Mouse (Mus musculus) monocyte, adult 2 months (primary cell): ENCODE measurements around the gene Csf2rb.
A peak's percentile ranks its signal among the peaks of the same experiment; 100 is the strongest.
"Not testable (repeated sequence)": the region's sequence is repeated elsewhere in the genome, so short reads cannot be mapped to it uniquely, and the experiment has no call there.

Experiments
- DNase-seq, 2 experiments: peaks; one replicate each; pipeline ENCODE4 v3.0.0; 2022; ENCODE audit warnings: low spot score in 2 of 2, low read depth in 1 of 2

Csf2rb gene

DNA sequence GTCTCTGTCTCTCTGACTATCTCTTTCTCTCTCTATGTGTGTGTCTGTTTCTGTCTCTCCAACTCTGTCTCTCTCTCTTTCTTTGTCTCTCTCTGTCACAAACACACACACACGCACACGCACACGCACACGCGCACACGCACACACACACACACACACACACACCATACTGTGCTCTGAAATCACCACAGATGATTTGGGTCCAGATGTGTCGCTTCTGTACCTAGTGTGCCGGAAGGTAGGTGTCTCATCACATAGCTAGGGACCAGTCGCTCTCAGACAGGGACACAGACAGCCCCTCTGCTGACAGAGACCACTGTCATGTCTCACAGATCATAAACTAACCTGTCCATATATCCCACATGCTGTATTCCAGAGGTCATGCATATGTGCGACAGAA, 1.2 kb downstream of the Csf2rb start:
- no peak for DNase-seq

DNA sequence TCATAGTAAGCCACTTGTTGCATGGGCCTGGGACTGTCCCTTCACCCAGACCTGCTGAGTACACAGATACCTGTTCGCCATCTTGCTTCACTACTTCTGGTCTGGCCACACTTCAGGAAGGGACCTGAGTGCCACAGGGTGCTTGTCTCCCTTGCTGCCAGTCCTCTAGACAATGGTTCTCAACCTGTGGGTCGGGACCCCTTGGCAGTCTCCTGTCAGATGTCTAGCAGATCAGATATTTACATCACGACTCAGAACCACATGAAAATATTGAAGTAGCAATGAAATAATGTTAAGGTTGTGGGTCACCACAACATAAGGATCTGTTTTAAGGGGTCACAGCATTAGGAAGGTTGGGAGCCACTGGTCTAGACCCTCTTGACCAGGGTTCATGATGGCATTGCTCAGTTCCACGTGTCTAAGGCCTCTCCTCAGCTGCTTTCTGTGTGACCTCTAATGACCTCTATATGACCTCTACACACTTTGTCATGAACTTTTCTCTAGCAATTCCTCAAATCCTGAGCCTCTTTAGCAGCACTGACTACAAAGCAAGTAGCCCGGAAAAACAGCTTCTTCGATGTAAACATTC, 2.3 kb downstream of the Csf2rb start:
- DNase-seq = not testable (repeated sequence)

DNA sequence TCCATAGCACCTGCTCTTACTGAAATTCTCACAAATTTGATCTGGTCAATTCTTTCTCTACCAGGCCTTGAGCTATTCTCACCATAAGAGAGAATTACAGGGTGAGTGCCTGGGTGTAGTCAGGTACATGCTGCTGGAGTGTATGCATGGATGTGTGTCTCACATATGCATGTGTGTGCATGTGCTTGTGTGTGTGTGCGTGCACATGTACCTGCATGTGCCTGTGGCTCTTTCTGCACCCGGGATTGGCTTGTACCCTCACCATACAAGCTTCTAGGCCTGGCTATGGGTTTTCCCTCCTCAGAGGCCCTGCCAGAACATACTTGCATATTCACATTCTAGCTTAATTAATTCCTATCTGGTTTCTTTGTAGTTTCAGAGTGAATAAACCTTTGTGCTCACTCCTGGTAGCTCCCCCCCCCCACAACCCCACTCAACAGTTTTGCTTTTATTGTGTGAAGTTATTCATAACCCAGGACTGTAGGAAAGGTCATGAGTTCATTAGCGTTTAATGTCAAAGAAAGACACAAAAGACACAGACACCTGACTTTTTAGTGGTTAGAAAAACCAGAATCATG, 3.1 kb downstream of the Csf2rb start:
- DNase-seq = no peak

DNA sequence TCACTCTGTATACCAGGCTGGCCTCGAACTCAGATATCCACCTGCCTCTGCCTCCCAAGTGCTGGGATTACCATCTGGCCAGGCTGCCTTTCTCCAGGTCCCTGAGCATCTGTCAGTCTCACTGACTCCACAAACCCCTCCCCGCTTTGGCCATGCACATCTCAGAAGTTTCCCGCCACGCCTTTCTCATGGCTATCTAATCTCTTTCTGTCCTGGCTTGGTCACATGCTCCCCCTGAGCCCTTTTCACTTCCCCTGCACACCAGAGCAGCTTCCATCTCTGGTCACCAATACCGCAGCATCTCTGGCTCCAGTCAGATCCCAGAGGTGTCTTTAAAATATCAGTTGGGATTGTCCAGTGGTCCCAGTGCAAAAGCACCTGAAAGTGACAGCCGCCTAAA, 4.4 kb downstream of the Csf2rb start:
- DNase-seq = not testable (repeated sequence)

DNA sequence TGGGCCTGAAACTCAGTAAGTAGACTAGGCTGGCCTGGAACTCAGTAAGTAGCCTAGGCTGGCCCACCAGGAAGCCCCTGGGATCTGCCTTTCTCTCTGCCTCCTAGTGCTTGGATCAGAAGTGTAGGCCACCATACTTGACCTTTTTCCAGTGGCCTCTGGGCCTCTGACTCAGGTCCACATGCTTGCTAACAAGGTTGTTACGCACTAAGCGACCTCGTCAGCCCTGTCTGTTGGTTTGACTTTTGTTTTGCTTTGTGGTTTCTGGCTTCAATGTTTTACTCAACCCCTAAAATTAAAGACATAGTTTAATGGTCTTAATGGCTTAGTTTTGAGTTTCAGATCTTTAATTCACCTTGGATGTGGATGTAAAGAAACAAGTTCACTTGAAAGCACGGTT, 5.2 kb downstream of the Csf2rb start:
- DNase-seq = no peak

DNA sequence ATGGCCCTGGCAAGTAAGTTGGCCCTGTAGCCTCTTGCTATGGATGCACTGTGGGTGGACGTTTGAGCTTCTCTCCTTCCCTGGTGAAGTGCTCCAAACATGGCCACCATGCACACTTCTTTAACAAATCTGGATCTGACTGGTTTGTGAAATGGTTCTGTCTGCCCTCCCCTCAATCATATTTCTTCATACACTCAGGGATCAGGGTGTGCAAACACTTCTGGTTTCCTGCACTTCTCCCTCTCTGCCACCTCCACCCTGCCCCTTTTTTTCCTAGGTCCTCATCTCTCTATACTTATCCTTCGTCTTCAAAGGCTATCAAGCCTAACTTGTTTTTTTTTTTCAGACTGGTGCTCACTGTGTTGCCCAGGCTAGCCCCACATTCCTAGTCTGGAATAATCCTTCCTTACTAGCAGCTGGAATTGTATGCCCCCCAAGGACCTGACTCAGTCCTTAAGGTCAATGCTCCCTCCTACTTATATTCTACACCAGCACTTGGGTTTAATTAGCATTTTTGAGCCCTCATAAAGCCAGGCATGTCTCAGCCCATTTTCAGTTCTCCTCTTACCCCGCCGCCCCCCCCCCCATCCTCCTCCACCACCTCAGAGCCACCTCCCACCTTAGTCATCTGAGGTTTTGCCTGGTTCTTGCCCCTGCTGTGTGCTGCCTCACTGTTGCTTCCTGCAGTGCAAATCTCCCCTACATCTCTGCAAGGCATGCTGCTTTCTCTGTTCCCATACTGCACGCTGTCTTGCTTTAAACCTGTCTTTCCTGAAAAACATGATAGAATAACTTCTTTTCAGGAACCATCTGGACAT, 6.2 kb downstream of the Csf2rb start:
- DNase-seq = no peak

DNA sequence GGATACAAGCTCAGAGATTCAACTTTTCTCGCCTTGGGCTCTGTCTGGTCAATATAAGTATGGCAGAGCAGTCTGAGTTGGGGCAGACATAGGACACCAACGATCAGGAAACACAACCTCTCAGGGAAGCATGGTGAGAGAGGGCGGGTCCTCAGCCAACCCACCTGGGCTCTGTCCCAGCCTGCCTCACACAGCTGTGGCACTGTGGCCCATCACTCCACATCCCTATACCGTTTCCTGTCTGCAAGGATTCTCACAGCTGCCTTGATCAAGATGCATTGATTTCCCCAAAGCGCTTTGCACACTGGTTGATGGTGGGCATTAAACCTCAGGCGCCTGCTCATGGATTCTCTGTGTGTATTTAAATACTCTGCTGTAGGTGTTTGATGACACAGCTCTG, 7.4 kb downstream of the Csf2rb start:
- no peak for DNase-seq

DNA sequence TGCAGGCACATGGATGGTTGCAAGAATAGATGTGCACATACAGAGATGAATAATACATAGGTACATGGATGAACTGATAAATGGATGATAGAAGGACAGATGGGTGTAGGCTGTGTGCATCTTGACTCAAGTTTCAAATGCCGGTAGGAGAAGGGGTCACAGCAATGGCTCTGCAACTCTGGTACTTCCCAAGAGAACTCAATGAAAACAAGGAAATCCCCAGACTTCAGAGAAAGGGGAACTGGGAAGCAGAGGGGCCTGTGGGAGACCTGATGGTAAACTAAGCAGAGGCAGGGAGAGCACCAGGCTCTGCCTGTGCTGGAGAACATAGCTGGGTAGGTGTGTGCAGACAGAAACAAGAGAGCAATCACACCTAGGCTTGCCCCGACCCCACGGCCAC, 8.8 kb downstream of the Csf2rb start:
- DNase-seq = no peak

DNA sequence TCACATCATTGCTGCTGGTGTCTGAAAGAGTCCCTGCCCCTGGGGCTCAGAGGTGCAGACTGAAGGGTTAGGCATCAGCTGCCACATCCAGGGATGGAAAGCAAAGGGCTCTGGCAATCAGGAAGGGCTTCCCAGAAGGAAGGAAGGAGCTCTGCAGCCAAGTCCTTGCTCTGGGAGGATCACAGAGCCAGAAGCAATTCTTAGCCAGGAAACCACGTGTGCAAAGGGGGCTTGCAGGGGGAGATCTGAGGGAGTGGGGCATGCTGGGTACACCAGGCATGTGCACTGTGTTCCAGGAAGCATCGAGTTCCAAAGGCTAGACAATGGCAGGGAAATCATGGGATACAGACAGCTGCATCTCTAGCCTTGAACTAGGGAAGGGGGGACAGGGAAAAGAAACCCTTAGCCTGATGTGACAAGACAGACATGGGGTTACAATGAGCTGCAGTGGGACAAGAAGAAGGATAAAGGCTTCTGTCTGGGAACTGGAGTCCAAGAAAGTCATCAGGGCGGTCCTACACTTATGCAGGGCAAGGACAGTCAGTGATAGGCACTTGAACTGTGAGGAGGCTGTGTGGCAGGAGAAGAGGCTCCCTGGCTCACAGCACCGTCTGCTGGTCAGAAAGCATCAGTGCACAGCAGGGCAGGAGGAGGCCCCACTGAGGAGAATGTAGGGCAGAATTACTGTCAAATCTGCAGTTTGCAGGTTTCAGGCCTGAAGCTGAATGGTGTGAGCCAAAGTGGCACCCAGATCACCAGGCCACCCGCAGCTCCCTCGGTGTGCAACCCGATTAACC, 14.3 kb downstream of the Csf2rb start:
- peak in 1 of 2 experiments; percentile 24 for DNase-seq

DNA sequence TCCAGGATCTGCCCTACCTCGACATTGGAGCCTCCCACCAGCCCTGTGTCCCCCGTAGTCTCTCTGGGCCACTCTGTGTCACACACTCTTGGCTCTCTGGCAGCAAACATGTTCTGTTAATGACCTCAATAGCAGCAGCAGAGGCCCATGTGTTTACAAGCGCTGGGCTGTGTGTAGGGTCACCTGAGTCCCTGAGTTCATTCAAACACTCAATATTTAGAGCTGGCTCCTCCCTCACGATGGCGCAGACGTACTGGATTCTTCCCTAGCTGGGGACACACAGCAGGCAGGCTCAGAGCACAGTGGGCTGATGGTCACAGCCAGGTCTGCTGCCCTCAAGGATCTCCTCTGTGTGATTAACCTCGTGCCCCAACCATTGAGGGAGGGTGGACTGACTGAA, 15.4 kb downstream of the Csf2rb start:
- not testable (repeated sequence) for DNase-seq

DNA sequence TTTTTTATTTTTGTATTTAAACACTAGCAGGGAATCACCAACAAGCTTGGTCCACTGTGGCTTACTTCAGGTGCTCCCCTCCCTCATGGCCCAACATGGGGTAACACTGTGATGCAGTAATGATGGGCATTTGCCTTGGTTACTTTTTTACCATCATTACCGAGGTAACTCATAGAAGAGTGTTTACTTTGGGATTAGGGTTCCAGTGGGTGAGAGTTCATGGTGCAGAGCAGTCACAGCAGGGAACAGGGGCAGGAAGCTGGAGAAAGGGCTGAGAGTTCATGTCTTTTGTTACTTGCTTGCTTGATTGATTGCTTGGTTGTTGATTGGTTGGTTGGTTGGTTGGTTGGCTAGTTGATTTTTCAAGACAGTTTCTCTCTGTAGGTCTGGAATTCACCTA, 18.1 kb downstream of the Csf2rb start:
- DNase-seq = no peak

DNA sequence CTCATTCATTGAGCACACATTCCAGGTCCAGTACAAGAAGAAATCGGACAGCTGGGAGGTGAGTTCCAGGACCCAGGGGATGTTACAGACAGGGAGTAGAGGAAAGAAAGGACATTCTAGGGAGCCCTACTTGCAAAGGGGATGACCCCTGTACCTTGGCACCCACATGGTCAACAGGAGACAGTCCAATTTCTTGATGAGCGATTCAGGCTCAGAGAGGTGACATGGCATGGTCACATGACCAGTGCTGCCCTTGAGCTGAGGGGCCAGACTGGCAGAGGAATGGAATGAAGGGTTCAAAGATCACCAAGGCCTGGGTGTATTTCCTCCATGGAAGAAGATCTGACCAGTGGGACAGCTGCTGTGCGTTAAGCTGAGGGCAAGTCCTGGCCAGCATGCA, 19.0 kb downstream of the Csf2rb start:
- no peak for DNase-seq

DNA sequence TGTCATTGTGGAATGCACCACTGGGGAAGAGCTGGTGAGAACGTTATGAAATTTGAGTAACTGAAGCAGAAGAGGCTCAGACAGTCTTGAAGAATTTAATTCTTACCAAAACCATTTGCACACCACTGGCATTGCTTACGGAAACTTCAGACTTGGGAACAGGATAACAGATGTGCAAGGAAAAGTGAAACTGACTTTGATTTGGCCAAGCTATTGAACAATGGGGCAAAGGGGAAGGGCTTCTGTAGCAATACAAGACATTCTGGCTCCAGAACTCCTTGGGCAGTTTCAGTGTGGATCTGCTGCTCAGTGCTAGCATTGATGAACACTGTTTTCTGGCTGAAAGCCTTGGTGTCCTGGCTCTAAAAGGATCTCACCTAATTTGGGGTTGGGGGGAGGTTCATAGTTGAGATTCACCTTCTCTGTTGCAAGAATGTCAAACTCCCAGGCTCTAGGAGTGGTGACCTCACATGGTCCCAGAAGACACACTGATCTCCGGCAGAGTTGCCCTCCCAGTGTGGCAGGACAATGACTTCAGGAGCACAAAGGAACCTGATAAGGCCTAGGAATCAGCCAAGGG, 26.1 kb downstream of the Csf2rb start:
- DNase-seq = no peak

DNA sequence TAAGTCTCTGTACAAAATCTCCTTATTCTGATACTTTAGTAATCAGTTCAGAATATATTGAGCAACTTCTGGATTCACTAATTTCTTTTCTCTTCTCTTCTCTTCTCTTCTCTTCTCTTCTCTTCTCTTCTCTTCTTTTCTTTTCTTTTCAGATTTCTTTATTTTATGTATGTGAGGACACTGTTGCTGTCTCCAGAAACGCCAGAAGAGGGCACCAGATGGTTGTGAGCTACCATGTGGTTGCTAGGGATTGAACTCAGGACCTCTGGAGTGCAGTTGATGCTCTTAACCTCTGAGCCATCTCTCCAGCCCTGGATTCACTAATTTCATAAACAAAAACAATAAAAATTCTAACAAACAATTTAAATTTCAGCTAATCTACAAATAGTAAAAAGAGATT, 29.4 kb downstream of the Csf2rb start:
- DNase-seq = no peak

DNA sequence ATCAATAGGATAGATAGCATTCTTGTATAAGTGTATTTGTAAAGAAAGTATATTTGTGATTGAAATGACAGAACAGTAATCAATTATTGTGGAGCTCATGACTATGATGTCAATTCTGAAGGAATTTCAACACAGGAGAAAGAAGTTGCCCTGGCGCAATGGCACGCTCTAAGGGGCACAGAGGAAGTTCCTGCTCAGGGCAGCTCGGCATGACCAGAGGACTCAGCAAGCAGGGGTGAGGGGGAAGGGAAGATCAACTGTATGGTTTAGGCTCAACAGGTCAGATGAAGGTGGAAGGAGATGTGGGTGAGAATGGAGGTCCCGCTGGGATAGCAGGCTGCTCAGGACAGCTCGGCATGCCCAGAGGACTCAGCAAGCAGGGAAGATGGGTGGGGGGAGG, 30.0 kb downstream of the Csf2rb start:
- no peak for DNase-seq

DNA sequence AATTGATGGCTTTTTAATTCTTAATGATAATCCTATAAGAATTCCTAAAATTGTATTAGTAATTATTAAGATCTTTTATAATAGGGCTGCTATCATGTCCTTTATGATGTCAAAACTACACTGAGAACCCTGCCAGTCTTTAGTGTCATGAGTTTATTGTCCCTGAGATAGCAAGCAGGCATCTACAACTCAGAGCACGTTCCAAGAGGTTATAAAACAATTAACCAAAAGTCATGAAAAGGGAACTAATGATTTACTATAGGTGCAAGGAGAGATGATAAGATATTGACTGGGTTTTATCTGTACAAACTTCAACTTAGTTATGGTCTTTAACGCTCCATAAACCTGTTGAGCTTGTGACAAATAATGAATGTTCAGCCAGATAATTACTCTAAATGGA, 40.4 kb downstream of the Csf2rb start:
- no peak for DNase-seq

DNA sequence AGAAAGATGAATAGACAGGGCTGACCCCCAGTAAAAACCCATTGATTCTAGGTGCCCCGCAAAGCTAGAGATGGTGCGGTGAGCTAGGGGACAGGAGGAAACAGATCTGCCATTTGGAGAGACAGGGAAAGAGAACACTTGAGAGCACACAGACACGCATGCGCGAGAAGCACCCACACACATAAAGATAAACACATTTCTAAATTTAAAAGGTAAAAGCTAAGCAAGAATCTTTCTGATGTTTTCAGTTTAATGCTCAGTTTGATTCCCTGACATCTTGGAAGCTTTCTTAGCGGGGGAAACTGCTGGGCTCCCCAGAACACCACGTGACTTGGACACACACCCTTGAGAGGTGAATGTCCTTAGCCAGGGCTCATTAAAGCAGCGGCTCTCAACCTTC, 41.3 kb downstream of the Csf2rb start:
- no peak for DNase-seq

DNA sequence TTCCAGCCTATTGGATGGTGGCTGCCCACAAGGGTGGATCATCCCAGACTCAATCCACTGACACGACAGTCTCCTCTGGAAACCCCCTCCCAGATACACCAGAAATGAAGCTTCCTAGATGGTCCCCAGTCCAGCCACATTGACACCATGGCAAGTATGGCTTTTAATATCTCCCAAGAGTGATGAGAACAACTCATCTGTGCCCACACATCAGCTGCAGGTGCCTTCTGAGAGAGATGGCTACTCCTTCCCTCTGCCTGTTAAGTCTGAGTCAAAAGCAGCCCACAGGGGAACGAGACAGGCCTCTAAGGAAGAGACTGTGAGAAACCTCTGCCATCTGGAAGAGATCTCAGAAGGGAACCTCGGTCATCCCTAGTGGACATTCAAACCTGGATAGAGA, 42.3 kb downstream of the Csf2rb start:
- DNase-seq = no peak

DNA sequence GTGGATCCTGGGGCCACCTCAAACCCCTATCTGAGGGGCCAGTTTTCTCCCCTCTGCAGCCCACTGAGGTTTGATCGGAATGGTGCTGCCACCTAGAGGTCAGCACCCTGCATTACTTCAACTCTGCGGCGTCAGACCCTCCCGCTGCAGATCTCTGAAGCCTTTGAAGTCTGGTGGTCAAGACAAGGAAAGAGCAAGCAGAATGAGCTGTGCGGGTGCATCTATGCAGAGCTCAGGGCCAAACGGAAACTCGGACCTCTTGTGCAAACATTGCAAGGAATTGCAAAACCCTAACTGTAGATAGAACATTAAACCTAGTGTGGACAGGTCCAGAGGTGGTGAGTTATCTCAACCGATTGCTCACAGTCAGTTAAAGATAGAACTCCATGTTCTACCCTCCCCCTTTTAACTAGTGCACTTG, 43.4 kb downstream of the Csf2rb start:
- peak; percentile 28 to 37 for DNase-seq

DNA sequence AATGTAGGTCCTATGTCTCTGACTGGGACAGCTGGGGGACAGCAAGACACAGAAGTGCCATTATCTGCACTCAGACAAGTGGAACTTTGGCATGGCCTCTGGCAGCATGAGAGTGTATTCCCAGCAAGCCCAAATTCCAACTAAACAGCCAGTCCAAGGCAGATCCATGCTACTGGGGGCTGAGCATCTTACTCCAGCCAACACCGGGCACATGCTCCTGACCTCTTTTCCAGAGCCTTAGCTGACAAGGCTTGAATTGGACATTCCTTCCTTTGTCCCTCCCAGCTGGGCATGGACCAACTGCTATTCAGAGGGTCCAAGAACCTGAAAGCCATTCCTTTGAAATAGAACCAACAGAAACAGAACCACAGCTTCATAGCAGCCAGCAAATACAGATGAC, 44.1 kb downstream of the Csf2rb start:
- no peak for DNase-seq

DNA sequence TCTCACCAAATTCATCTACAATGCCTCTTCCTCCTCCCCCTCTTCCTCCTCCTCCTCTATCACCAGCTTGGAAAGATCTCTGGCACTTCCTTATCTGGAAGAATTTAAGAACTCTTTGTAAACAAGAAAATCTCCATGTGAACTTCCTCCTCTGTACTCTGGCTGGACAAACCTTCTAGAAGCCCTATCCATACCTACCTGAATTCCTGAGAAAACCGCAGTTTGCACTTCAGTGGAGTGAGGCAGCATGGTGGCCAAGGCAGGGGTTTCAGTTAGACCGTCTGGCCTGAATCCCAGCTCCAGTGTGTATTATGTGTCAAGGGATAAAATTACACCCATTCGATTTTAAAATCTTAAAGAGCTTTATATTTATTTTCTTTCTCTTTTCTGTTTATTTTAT, 47.2 kb downstream of the Csf2rb start:
- DNase-seq = no peak
